Mouse (Mus musculus) heart, adult 2 months (tissue): ENCODE measurements around the gene Atrnl1. TPM values are rescaled to one million over a fixed set of nuclear protein-coding genes. Genes with fewer than 3 reads are reported as not detected.

Experiments used
- DNase-seq, 2 experiments: peaks; one replicate each; pipeline ENCODE4 v3.0.0; 2021
- H3K27ac ChIP-seq: fragments of 200-600 bp; 2 replicates; pipeline ENCODE4 v1.8.1; 2022
- H3K27me3 ChIP-seq: fragments of 200-500 bp; 2 replicates; pipeline ENCODE4 v1.6.1; 2012; ENCODE audit warnings: mild to moderate bottlenecking, low read length, inconsistent platforms, mixed read lengths; ENCODE audit not compliant: control insufficient read depth, insufficient read depth
- H3K36me3 ChIP-seq: fragments of 200-500 bp; 2 replicates; pipeline ENCODE4 v1.6.1; 2012; ENCODE audit warnings: low read length, inconsistent platforms; ENCODE audit not compliant: control insufficient read depth, insufficient read depth
- H3K4me1 ChIP-seq: fragments of 200-500 bp; 2 replicates; pipeline ENCODE4 v1.6.1; 2011; ENCODE audit warnings: low read length; ENCODE audit not compliant: control insufficient read depth, insufficient read depth
- H3K4me3 ChIP-seq: fragments of 200-600 bp; 2 replicates; pipeline ENCODE4 v1.8.1; 2022
- H3K79me2 ChIP-seq: fragments of 200-500 bp; replicated peaks from 2 replicates; pipeline ENCODE4 v1.6.1; 2012; ENCODE audit warnings: mild to moderate bottlenecking, inconsistent platforms, low read length, moderate library complexity, mixed read lengths; ENCODE audit not compliant: control insufficient read depth, insufficient read depth
- H3K9ac ChIP-seq: fragments of 200-500 bp; 2 replicates; pipeline ENCODE4 v1.6.1; 2012; ENCODE audit warnings: low read depth, mild to moderate bottlenecking, control low read depth, inconsistent platforms, low read length, mixed read lengths
- CTCF ChIP-seq: fragments of 200-600 bp; IDR thresholded peaks from 2 replicates; pipeline ENCODE4 v1.8.1; 2022; ENCODE audit warnings: antibody characterized with exemption, mild to moderate bottlenecking, moderate library complexity
- EP300 ChIP-seq: fragments of 200-500 bp; IDR thresholded peaks from 2 replicates; pipeline ENCODE4 v1.6.1; 2011; ENCODE audit warnings: low read depth, low read length, control low read depth; ENCODE audit not compliant: insufficient read depth
- POLR2A ChIP-seq: fragments of 200-500 bp; IDR thresholded peaks from 2 replicates; pipeline ENCODE4 v1.6.1; 2011; ENCODE audit warnings: mild to moderate bottlenecking, low read depth, low read length, control low read depth; ENCODE audit not compliant: insufficient read depth
- WGBS: fragments of 180-500 bp; shearing (Covaris S2); methylation state at CpG from one replicate; pipeline ENCODE4 v1.1.7; 2018; 5-methylcytosine and 5-hydroxymethylcytosine counted together
- intact Hi-C: fragments of 180-260 bp; cut with DNase I; formaldehyde crosslinking; loops from one replicate; pipeline ENCODE4 v1.15.1; 2025
- polyA plus RNA-seq: library from polyadenylated mRNA; depleted of rRNA; stranded (reverse); fragments of >200 nt; gene quantifications from 2 replicates; pipeline ENCODE4 v1.2.3, GENCODE M21; 2012
- total RNA-seq, 2 experiments: library from RNA; stranded (reverse); gene quantifications; 2 replicates each; pipeline ENCODE4 v1.2.3; 2021

Gene Atrnl1
- total and polyA plus RNA-seq, 3 experiments: 6.3 to 14.2 (median 13.4) TPM

DNA sequence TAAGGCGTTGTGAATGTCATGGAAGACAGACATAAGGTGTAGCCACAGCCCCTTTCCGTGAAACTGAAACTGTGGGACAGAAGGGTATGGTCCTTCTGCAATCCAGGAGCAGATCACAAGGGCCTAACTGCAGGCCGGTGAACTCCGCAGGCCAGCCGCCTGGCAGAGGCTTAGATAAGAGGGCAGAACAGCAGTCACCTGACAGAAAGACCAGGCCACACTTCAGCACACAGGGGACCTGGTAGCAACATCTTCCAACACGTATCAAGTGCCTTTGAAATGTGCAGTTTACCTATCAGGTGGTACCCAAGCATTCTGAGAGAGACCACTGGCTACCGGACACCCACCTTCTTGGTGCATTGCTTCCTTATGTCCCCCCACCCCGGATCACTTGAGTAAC is 451.1 kb downstream of the Atrnl1 start:
- Histone ChIP-seq H3K27ac (no peak overlapping the region), H3K79me2 (no peaks in the 10 kb centered on the region), H3K4me3 (no peak overlapping the region), H3K9ac (no peak overlapping the region), H3K4me1 (peaks cover 8% of the 10 kb centered on the region), H3K36me3 (peaks cover 3% of the 10 kb centered on the region; the same call in 1 of the 2 replicates), H3K27me3 (no peaks in the 10 kb centered on the region)
- 80% methylated on average over 8 of the region's 8 CpGs for WGBS
- TF ChIP-seq POLR2A (no peak), EP300 (no peak)
- intact Hi-C loops: no loop called here
- no peak for DNase-seq

DNA sequence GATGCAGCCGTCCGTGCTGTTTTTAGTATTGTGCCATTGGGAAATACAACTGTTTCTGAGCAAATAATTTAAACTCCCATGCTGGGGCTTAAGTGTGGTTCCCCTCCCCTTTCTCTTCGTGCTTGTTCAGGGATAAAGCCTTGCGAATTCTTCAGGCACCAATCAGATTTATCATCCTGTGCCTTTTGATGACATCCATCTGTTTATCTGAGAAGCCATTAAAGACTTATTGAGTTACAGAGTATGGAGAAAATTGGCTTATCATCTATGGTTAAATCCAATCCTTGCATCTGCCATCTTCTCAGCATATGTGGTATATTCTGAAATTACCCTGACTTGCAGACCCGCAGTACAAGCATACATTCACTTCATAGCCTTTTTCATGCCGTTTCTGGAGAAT is 452.7 kb downstream of the Atrnl1 start:
- intact Hi-C loops: no loop called here
- Histone ChIP-seq H3K36me3 (peaks cover 3% of the 10 kb centered on the region; the same call in 1 of the 2 replicates), H3K4me3 (no peak overlapping the region), H3K27me3 (no peaks in the 10 kb centered on the region), H3K79me2 (no peaks in the 10 kb centered on the region), H3K9ac (no peak overlapping the region), H3K27ac (no peak overlapping the region), H3K4me1 (peaks cover 8% of the 10 kb centered on the region)
- WGBS: 59% methylated on average over 6 of the region's 6 CpGs
- DNase-seq: no peak
- no peak for TF ChIP-seq EP300
- no peak for TF ChIP-seq CTCF
- no peak for TF ChIP-seq POLR2A

DNA sequence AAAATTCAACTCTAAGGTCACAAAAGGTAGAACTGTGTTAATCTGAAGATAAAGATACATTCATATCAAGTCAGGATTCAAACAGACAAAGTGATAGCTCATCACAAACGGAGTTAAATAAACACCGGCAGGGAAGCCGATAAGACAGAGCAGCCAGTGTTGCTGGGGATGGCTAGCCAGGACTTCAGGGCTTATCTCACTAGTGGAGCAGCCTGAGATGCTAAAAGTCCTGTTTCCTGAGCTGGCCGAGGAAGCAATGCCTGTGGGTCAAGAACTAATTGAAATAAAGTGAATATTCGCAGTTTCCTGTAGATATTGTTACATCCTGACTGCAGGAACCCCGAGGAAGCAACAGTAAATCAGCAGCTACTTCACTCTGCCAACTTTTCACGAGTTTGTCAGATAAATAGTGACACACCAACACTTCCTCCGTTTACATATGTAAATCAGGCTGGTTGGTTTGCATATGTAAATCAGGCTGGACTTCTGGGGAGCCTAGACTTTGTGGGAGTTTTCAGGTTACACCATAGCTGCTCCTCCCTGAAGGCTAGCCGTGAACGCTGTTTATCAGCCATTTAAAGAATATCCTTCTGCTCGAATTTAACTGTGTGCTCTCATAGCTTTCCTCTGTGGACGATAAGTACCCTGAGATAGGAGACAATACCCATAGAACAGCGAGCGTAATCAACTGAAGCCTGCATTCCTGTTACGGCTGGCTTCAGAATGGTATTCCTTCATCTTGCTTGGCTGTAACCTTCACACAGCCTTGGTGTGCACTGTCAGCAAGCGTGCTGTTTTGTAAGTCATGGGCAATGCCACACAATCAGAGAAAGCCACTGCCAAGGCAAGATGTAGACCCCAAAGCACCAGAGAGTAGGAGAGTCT is 453.5 kb downstream of the Atrnl1 start:
- WGBS: 17% methylated on average over 16 of the region's 16 CpGs
- peaks cover 8% of the 10 kb centered on the region for H3K4me1 ChIP-seq
- H3K27ac ChIP-seq: no peak overlapping the region
- H3K79me2 ChIP-seq: no peaks in the 10 kb centered on the region
- TF ChIP-seq POLR2A: no peak
- no peak for TF ChIP-seq EP300
- no peak for TF ChIP-seq CTCF
- no peak overlapping the region for H3K9ac ChIP-seq
- H3K27me3 ChIP-seq: no peaks in the 10 kb centered on the region
- no peak overlapping the region for H3K4me3 ChIP-seq
- intact Hi-C loops: no loop called here
- no peak for DNase-seq
- peaks cover 3% of the 10 kb centered on the region; the same call in 1 of the 2 replicates for H3K36me3 ChIP-seq

DNA sequence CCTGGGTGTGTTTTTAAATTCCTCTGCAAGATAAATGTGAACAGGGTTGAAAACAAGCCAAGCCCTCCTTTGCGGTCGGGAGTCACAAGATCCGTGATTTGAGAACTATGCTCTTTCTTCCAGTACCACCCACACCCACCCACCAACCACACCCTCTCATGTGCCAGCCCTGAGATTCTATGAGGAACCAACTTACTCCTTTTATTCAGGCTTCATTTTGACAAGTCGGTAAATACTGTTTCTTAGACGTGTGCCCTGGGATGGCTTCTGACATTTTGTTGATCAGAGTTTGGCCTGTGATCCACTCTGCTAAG is 454.1 kb downstream of the Atrnl1 start:
- intact Hi-C loops: no loop called here
- peaks cover 3% of the 10 kb centered on the region; the same call in 1 of the 2 replicates for H3K36me3 ChIP-seq
- no peak for DNase-seq
- peaks cover 8% of the 10 kb centered on the region for H3K4me1 ChIP-seq
- no peaks in the 10 kb centered on the region for H3K27me3 ChIP-seq
- H3K27ac ChIP-seq: no peak overlapping the region
- 36% methylated on average over 5 of the region's 5 CpGs for WGBS
- H3K79me2 ChIP-seq: no peaks in the 10 kb centered on the region
- TF ChIP-seq CTCF: no peak
- TF ChIP-seq POLR2A: no peak
- no peak for TF ChIP-seq EP300
- H3K4me3 ChIP-seq: no peak overlapping the region
- H3K9ac ChIP-seq: no peak overlapping the region

DNA sequence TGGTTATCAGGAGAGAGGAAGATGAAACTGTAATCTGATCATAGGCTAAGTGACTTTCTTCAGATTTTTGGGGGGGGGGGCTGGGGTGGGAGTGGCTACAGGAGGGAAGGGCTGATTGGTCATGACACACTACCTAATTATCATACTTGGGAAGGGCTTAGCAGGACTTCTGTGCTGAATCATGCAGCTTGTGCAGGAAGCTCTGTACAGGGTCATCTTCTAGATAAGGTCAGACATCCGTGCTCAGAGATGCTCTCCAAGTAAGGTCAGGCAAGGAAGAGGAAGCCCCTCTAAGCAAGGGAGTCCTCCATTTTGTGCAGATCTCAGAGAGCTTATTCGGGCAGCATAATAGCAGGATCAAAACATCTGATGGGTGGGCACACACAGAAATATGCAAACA is 454.7 kb downstream of the Atrnl1 start:
- Histone ChIP-seq H3K79me2 (no peaks in the 10 kb centered on the region), H3K27ac (no peak overlapping the region), H3K4me3 (no peak overlapping the region), H3K9ac (no peak overlapping the region), H3K27me3 (no peaks in the 10 kb centered on the region), H3K36me3 (peaks cover 3% of the 10 kb centered on the region; the same call in 1 of the 2 replicates), H3K4me1 (peaks cover 8% of the 10 kb centered on the region)
- TF ChIP-seq POLR2A (no peak), CTCF (no peak), EP300 (no peak)
- intact Hi-C loops: no loop called here
- no peak for DNase-seq
- WGBS: 72% methylated on average over 2 of the region's 2 CpGs

DNA sequence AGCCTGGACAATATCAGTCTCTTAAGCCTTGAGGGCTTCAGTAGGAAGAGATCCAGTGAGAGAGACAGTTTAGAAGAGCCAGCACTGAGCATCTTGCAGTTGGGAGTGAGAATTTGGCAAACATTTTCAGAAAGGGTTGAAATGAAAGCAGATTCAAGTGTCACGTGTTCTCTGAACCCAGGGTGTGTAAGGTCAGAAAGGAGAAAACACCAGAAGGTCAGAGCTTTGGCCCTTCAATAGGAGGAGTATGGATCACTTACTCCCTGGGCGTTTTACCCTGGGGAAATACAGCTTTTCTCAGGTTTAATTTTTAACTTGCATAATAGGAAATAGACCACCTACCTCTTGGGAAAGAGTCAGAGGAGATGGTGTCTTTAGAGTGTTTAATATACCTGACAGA is 457.3 kb downstream of the Atrnl1 start:
- peaks cover 3% of the 10 kb centered on the region; the same call in 1 of the 2 replicates for H3K36me3 ChIP-seq
- peaks cover 6% of the 10 kb centered on the region for H3K4me1 ChIP-seq
- no peak for DNase-seq
- TF ChIP-seq CTCF: no peak
- no peak for TF ChIP-seq EP300
- no peak overlapping the region for H3K9ac ChIP-seq
- no peak overlapping the region for H3K27ac ChIP-seq
- 80% methylated on average over 2 of the region's 2 CpGs for WGBS
- no peaks in the 10 kb centered on the region for H3K79me2 ChIP-seq
- H3K27me3 ChIP-seq: no peaks in the 10 kb centered on the region
- intact Hi-C loops: no loop called here
- H3K4me3 ChIP-seq: no peak overlapping the region
